Mouse (Mus musculus) hindbrain, embryonic 12.5 days (tissue): Measurements from ENCODE around the gene Chrnd. TPM values are rescaled to one million over a fixed set of nuclear protein-coding genes. Genes with fewer than 3 reads are reported as not detected.

Experiments used
- ATAC-seq: fragments of 200-750 bp; cut with Nextera tagmentation; 2 replicates; pipeline ENCODE4 v1.8.0; 2017; ENCODE audit warnings: moderate TSS enrichment; ENCODE audit not compliant: low FRiP score
- H3K27ac ChIP-seq: fragments of 300-500 bp; sonication (generic); 2 replicates; pipeline ENCODE4 v1.5.1; 2016; ENCODE audit warnings: mild to moderate bottlenecking
- H3K27me3 ChIP-seq: fragments of 300-500 bp; sonication (generic); 2 replicates; pipeline ENCODE4 v1.6.1; 2016; ENCODE audit warnings: mild to moderate bottlenecking
- H3K36me3 ChIP-seq: fragments of 300-500 bp; sonication (generic); 2 replicates; pipeline ENCODE4 v1.6.1; 2016; ENCODE audit warnings: mild to moderate bottlenecking
- H3K4me1 ChIP-seq: fragments of 300-500 bp; sonication (generic); 2 replicates; pipeline ENCODE4 v1.6.1; 2016
- H3K4me2 ChIP-seq: fragments of 300-500 bp; sonication (generic); replicated peaks from 2 replicates; pipeline ENCODE4 v1.6.1; 2016; ENCODE audit warnings: mild to moderate bottlenecking
- H3K4me3 ChIP-seq: fragments of 300-500 bp; sonication (generic); 2 replicates; pipeline ENCODE4 v1.5.1; 2016; ENCODE audit warnings: mild to moderate bottlenecking
- H3K9ac ChIP-seq: fragments of 300-500 bp; sonication (generic); 2 replicates; pipeline ENCODE4 v1.6.1; 2016; ENCODE audit warnings: mild to moderate bottlenecking, moderate library complexity
- H3K9me3 ChIP-seq: fragments of 300-500 bp; sonication (generic); replicated peaks from 2 replicates; pipeline ENCODE4 v1.6.1; 2016; ENCODE audit warnings: mild to moderate bottlenecking
- WGBS: fragments of 180-500 bp; shearing (Covaris S2); methylation state at CpG from one replicate; pipeline ENCODE4 v1.1.7; 2016; 5-methylcytosine and 5-hydroxymethylcytosine counted together
- polyA plus RNA-seq: library from polyadenylated mRNA; unstranded; fragments of >200 nt; fragmentation: Nextera tagmentation; extraction: Ambion mirVana; gene quantifications from 2 replicates; pipeline ENCODE4 v1.2.1, GENCODE M21; 2016

The Chrnd gene
- polyA plus RNA-seq, 1 experiment from 2014 or later = 0.14 TPM

GRCm38 (mm10) chr1:87211431-87211830 lies 21.0 kb downstream of the Chrnd start:
- Histone ChIP-seq H3K4me3 (no peak overlapping the region), H3K4me2 (no peak overlapping the region), H3K27ac (no peak overlapping the region), H3K9ac (no peak overlapping the region), H3K27me3 (peaks cover 15% of the 10 kb centered on the region), H3K4me1 (peaks cover 23% of the 10 kb centered on the region), H3K9me3 (no peaks in the 10 kb centered on the region), H3K36me3 (no peaks in the 10 kb centered on the region)
- ATAC-seq = no peak
- 90% methylated on average over 4 of the region's 4 CpGs for whole genome bisulfite sequencing

DNA sequence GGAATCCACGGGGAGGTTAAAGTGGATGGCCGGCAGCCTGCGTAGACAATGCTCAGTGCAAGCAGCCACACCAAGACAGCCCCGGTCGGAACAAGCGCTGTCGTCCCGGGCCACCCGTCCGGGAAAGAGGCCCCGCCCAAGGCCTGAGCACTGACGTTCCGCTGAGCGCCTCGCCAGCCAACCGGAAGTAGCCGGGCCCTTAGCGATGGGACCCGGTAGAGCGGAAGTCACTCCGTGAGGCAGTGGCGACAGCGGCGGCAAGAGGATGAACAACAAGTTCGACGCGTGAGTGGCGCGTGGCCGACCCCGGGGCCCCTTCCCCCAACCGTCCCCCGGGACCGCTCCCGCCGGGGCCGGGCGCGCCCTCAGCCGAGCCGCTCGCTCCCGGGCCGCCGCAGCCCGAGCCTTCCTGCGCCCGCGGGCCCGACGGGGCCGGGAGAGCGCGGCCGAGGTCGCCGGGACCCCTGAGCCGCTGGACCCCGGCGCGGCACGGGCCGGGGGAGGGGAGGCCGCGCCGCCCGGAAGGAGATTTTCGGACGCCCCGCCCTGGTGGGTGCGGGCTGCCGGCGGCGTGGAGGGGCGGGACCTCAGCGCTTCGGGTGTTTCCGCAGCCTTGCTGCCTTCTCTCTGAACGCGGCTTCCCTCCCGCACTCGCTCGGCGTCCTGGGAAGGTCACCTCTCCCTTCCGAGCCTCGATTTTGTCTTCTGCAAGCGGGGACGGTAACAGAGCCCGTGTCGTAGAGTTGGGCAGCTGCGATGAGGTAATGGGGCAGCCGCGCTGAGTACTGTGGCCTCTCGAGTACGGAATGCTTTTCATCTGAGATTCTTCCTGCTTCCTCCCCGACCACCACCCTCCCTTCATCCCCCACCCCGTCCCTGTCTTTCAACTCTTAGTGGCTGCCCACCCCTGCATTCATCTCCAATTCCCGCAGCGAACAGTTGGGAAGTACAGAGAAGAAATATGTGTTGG lies 23.6 kb downstream of the Chrnd start, which contains the start of gene Eif4e2:
TSS of gene Eif4e2 (plus strand) at position 180 of the 970 bp plus-strand sequence.
- Histone ChIP-seq H3K27ac (peak within 1 kb of the TSS; percentile 99), H3K4me2 (peak within 1 kb of the TSS; percentile 71), H3K9ac (peak within 1 kb of the TSS; percentile 96), H3K27me3 (no peaks in the 10 kb centered on the region), H3K4me1 (peaks cover 31% of the 10 kb centered on the region), H3K36me3 (no peaks in the 10 kb centered on the region), H3K9me3 (no peaks in the 10 kb centered on the region), H3K4me3 (peak within 1 kb of the TSS; percentile 93)
- ATAC-seq = peak; percentile 97
- WGBS = under 1% methylated on average over 86 of the region's 99 CpGs

DNA sequence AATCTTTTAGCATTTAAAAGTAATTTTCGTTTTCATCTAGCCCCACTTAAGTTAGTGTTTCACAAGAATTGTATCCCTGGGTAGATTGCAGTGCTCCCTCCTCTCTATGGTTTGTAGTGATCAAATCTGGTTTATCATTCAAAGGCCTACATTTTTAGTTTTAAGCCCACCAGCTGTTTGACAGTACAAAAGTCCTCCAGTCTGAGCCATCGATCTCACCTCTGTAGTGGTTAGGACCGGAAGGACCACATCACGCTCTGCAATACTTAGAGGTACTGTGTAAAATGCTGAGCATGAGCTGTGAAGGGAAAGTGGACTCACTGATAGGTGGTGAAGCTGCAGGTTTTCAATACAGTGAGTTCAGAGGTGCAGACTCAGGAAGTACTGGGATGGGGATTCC lies 24.3 kb downstream of the Chrnd start:
- H3K4me3 ChIP-seq = peak overlapping the region; percentile 93
- no peaks in the 10 kb centered on the region for H3K9me3 ChIP-seq
- peak overlapping the region; percentile 96 for H3K9ac ChIP-seq
- WGBS = 44% methylated on average over 4 of the region's 4 CpGs
- no peaks in the 10 kb centered on the region for H3K27me3 ChIP-seq
- H3K27ac ChIP-seq = peak overlapping the region; percentile 99
- H3K4me1 ChIP-seq = peaks cover 31% of the 10 kb centered on the region
- H3K4me2 ChIP-seq = peak overlapping the region; percentile 71
- no peak for ATAC-seq
- H3K36me3 ChIP-seq = peaks cover 5% of the 10 kb centered on the region; the same call in 1 of the 2 replicates

DNA sequence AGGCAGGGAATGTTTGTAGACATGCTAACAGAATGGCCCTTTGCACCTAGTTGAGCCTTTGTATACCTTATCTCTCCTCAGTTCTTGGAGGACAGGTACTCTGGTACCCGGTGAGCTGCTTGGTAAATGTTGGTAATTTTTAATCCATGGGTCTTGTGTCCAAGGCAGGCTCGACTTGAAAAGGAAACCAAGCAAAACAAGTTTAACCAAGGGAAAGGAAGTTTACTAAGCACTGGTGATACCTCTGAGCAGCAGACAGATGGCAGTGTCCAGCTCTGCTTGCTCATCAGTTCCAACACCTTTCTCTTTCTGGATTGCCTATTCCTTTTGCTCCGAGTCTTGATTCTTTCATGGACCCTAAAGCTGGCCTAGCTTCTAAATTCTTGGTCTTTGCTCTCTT lies 27.5 kb downstream of the Chrnd start:
- Histone ChIP-seq H3K9ac (no peak overlapping the region), H3K36me3 (peaks cover 35% of the 10 kb centered on the region), H3K9me3 (no peaks in the 10 kb centered on the region), H3K27me3 (no peaks in the 10 kb centered on the region), H3K4me1 (peaks cover 29% of the 10 kb centered on the region), H3K27ac (no peak overlapping the region), H3K4me2 (no peak overlapping the region), H3K4me3 (no peak overlapping the region)
- WGBS = 63% methylated on average over 3 of the region's 3 CpGs
- no peak for ATAC-seq

DNA sequence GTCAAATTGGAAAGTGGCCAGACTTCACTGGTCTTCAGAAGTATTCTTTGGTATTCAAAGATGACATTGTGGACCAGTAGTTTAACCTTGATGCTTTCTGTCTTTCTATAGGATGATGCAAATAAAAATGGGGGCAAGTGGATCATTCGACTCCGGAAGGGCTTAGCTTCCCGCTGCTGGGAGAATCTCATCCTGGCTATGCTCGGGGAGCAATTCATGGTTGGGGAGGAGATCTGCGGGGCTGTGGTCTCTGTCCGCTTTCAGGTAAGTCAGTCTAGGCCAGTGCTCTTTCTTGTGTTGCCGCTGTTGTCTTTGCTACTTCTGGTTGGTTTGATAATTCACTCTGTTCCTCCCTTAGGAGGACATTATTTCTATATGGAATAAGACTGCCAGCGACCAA lies 35.3 kb downstream of the Chrnd start:
- Histone ChIP-seq H3K4me2 (no peak overlapping the region), H3K9me3 (no peaks in the 10 kb centered on the region), H3K27ac (no peak overlapping the region), H3K4me1 (no peaks in the 10 kb centered on the region), H3K27me3 (no peaks in the 10 kb centered on the region), H3K4me3 (no peak overlapping the region), H3K36me3 (peaks cover 97% of the 10 kb centered on the region), H3K9ac (no peak overlapping the region)
- WGBS = 98% methylated on average over 8 of the region's 8 CpGs
- no peak for ATAC-seq

- Histone ChIP-seq H3K36me3 (peaks cover 96% of the 10 kb centered on the region), H3K27ac (no peak overlapping the region), H3K9ac (no peak overlapping the region), H3K4me3 (no peak overlapping the region), H3K4me2 (no peak overlapping the region), H3K4me1 (no peaks in the 10 kb centered on the region), H3K9me3 (no peaks in the 10 kb centered on the region), H3K27me3 (no peaks in the 10 kb centered on the region)
- 100% methylated on average over 1 of the region's 1 CpGs for WGBS
- no peak for ATAC-seq
Observed at GRCm38 (mm10) chr1:87226409-87227159, 36.2 kb downstream of the Chrnd start.

DNA sequence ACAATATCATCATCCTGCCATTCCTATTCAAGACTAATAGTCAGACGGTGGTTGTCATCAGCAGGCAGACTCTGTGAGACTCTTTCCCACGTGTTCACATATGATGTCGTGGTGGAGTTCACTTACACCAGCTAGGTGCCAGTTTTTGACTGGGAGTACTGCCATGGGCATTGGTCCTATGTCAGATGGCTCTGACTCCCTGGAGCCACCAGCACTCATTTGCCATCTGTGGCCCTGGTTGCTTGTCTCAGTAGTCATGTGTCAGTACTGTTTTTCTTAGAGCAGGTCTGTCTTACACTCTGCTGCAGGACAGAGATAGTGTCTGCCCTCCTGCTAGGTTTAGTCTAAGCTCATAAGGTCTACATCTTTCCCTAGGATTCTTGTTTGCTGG lies 36.7 kb downstream of the Chrnd start:
- WGBS = 89% methylated on average over 3 of the region's 3 CpGs
- ATAC-seq = no peak
- no peak overlapping the region for H3K4me2 ChIP-seq
- no peaks in the 10 kb centered on the region for H3K9me3 ChIP-seq
- no peak overlapping the region for H3K4me3 ChIP-seq
- no peaks in the 10 kb centered on the region for H3K27me3 ChIP-seq
- H3K4me1 ChIP-seq = no peaks in the 10 kb centered on the region
- peaks cover 96% of the 10 kb centered on the region for H3K36me3 ChIP-seq
- H3K9ac ChIP-seq = no peak overlapping the region
- H3K27ac ChIP-seq = no peak overlapping the region

- no peak overlapping the region for H3K9ac ChIP-seq
- no peaks in the 10 kb centered on the region for H3K9me3 ChIP-seq
- ATAC-seq = no peak
- no peak overlapping the region for H3K4me2 ChIP-seq
- no peak overlapping the region for H3K4me3 ChIP-seq
- peaks cover 91% of the 10 kb centered on the region for H3K36me3 ChIP-seq
- no peak overlapping the region for H3K27ac ChIP-seq
- no peaks in the 10 kb centered on the region for H3K27me3 ChIP-seq
- no peaks in the 10 kb centered on the region for H3K4me1 ChIP-seq
- 71% methylated on average over 5 of the region's 5 CpGs for WGBS
Observed at GRCm38 (mm10) chr1:87230606-87231005, 40.2 kb downstream of the Chrnd start.

- H3K9ac ChIP-seq = no peak overlapping the region
- no peak for ATAC-seq
- H3K27me3 ChIP-seq = no peaks in the 10 kb centered on the region
- H3K4me2 ChIP-seq = no peak overlapping the region
- no peak overlapping the region for H3K27ac ChIP-seq
- H3K4me3 ChIP-seq = no peak overlapping the region
- whole genome bisulfite sequencing = 80% methylated on average over 7 of the region's 7 CpGs
- no peaks in the 10 kb centered on the region for H3K9me3 ChIP-seq
- H3K4me1 ChIP-seq = no peaks in the 10 kb centered on the region
- H3K36me3 ChIP-seq = peaks cover 85% of the 10 kb centered on the region
Observed at GRCm38 (mm10) chr1:87232197-87232596, 41.8 kb downstream of the Chrnd start.

GRCm38 (mm10) chr1:87239056-87239455 lies 48.6 kb downstream of the Chrnd start:
- Histone ChIP-seq H3K4me2 (no peak overlapping the region), H3K36me3 (peaks cover 47% of the 10 kb centered on the region), H3K27me3 (no peaks in the 10 kb centered on the region), H3K4me3 (no peak overlapping the region), H3K9me3 (no peaks in the 10 kb centered on the region), H3K27ac (no peak overlapping the region), H3K9ac (no peak overlapping the region), H3K4me1 (no peaks in the 10 kb centered on the region)
- WGBS = 70% methylated on average over 8 of the region's 8 CpGs
- no peak for ATAC-seq

GRCm38 (mm10) chr1:87243021-87243420 lies 52.6 kb downstream of the Chrnd start:
- Histone ChIP-seq H3K4me2 (no peak overlapping the region), H3K9ac (no peak overlapping the region), H3K36me3 (peaks cover 19% of the 10 kb centered on the region), H3K9me3 (no peaks in the 10 kb centered on the region), H3K4me3 (no peak overlapping the region), H3K4me1 (no peaks in the 10 kb centered on the region), H3K27ac (no peak overlapping the region), H3K27me3 (no peaks in the 10 kb centered on the region)
- WGBS = 92% methylated on average over 8 of the region's 8 CpGs
- no peak for ATAC-seq

DNA sequence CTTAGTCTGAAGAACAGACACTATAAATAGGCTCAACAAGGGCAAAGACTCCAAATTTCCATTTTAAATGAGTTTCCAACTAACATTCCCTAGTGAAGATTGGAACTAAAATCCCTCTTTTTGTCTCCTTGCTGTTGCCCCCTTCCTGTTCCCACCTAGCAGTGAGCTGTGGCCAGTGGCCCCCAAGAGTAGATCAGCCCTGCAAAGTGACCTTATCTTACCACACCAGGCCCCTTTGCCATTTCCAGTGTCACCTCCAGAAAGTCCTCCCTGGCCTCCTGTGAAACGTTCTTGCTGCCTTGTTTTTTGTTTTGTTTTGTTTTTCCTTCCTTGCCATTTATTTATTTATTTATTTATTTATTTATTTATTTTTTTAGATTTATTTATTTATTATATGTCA lies 55.0 kb downstream of the Chrnd start:
- WGBS = 64% methylated on average over 1 of the region's 1 CpGs
- H3K36me3 ChIP-seq = no peaks in the 10 kb centered on the region
- ATAC-seq = no peak
- no peaks in the 10 kb centered on the region for H3K4me1 ChIP-seq
- no peaks in the 10 kb centered on the region for H3K27me3 ChIP-seq
- no peak overlapping the region for H3K4me2 ChIP-seq
- no peak overlapping the region for H3K9ac ChIP-seq
- no peak overlapping the region for H3K4me3 ChIP-seq
- H3K27ac ChIP-seq = no peak overlapping the region
- H3K9me3 ChIP-seq = no peaks in the 10 kb centered on the region
